Mouse (Mus musculus) neutrophil, adult 65 days (primary cell): ENCODE measurements around the gene Scarb1. TPM values are rescaled to one million over a fixed set of nuclear protein-coding genes. Genes with fewer than 3 reads are reported as not detected.

Experiments used
- total RNA-seq: library from RNA; stranded (reverse); gene quantifications from 2 replicates; pipeline ENCODE4 v1.2.4, GENCODE M21; 2023

Scarb1 gene
- 41.5 and 48.2 TPM in 2 replicates for total RNA-seq

GRCm38 (mm10) chr5:125340547-125341262, at the start of gene Scarb1:
Gene Scarb1, minus strand, starts transcription at chr5:125341094.

GRCm38 (mm10) chr5:125389579-125390441, 48.9 kb upstream of the Scarb1 start, which contains the start of gene Ubc:
Gene Ubc, minus strand, starts transcription at chr5:125390202.

GRCm38 (mm10) chr5:125389131-125389578, 48.3 kb upstream of the Scarb1 start, which contains the start of gene Gm10382:
Gene Gm10382, plus strand, starts transcription at chr5:125389322.

Other genes with a start within 250 kb of the Scarb1 start
- gene Ncor2, start 161.9 kb downstream of the Scarb1 start, total RNA-seq, result 65.7 and 78.2 TPM in 2 replicates
- 0.38 and 0.98 TPM in 2 replicates for gene Gm10382, start 48.2 kb upstream of the Scarb1 start, total RNA-seq
- 2,614 and 3,139 TPM in 2 replicates for gene Ubc, start 49.1 kb upstream of the Scarb1 start, total RNA-seq
- gene Dhx37, start 93.0 kb upstream of the Scarb1 start, total RNA-seq, result 6.7 and 8.6 TPM in 2 replicates
- gene Bri3bp, start 100.5 kb upstream of the Scarb1 start, total RNA-seq, result 15.9 and 20.0 TPM in 2 replicates
- gene Aacs, start 134.7 kb upstream of the Scarb1 start, total RNA-seq, result 49.6 and 61.4 TPM in 2 replicates
- 1.5 and 2.1 TPM in 2 replicates for gene Tmem132b, start 190.7 kb upstream of the Scarb1 start, total RNA-seq